Mouse (Mus musculus) stomach, postnatal 0 days (tissue): ENCODE results near the gene Mpped1.

Source experiments
- CTCF ChIP-seq: IDR thresholded peaks from 2 replicates; pipeline ENCODE4 v1.5.1; 2016; ENCODE audit warnings: antibody characterized with exemption, low read depth, mild to moderate bottlenecking, moderate library complexity
- EP300 ChIP-seq: optimal IDR thresholded peaks from 2 replicates; pipeline ENCODE3; 2016; ENCODE audit warnings: antibody characterized with exemption

- TF ChIP-seq CTCF = no peak
- no peak for TF ChIP-seq EP300
Observed at GRCm38 (mm10) chr15:83853400-83853811, 74.1 kb downstream of the Mpped1 start.
